Mouse (Mus musculus) adrenal gland (tissue): ENCODE measurements around the gene Nxnl1.
"Not testable (repeated sequence)": the region's sequence is repeated elsewhere in the genome, so short reads cannot be mapped to it uniquely, and the experiment has no call there.

Experiments used
- intact Hi-C: fragments of 180-260 bp; cut with DNase I; formaldehyde crosslinking; loops from one replicate; pipeline ENCODE4 v1.15.1; 2025

Gene Nxnl1

DNA sequence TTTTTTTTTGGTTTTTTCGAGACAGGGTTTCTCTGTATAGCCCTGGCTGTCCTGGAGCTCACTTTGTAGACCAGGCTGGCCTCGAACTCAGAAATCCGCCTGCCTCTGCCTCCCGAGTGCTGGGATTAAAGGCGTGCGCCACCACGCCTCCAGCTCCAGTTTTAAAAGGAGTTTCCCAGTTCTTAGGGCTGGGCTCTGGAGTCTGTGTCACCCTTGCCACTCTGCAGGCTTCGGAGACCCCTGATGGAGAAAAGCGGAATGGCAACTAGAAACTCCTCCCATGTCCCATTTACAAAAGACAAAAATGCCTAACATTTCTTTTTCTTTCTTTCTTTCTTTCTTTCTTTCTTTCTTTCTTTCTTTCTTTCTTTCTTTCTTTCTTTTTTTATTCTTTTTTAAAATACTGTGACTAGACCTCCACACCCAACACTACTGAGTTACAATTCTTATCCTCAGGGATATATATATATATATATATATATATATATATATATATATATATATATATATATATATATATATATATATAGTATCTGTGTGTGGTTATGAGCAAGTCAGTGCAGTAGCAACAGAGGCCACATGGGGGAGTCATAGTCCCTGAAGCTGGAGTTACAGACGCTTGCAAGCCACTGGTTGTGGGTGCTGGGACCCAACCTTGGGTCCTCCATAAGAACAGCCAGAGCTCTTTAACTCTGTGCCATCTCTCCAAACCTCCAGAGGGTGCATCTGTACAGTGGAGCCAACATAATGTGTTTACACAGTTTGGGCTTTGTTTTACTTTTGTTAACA lies 47.2 kb downstream of the Nxnl1 start:
- intact Hi-C loops = not testable (repeated sequence)

DNA sequence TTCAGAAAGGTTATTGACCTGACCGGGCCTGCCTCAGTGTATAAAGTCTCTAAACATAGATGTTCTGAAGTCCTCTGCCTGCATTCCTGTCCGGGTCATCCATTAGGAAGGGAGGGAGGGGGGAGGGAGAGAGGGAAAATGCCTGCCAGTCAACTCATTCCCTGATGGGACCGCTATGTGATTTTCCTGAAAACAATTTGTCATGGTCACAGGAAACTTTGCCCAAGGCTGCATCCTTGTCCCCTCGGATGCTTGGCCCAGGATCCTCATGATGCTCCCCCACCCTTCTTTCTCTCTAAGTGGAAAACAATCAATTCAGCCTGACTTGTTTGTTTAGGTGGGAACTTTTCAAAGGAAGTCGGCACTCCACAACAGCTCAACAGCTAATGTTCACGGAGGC lies 49.6 kb downstream of the Nxnl1 start:
- intact Hi-C loops = no loop called here

DNA sequence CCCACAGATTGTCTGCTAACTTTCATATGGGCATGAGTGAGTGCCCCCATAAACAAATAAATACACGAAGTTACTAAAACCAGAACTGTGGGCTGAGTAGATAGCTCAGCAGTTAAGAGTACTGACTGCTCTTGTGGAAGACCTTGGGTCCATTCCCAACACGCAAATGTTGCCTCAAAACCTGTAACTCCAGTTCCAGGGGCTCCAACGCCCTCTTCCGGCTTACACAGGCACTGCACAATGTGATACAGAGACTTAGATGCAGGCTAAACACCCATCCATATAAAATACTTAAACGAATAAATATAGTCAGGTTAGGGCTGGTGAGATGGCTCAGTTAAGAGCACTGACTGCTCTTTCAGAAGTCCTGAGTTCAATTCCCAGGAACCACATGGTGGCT lies 51.4 kb downstream of the Nxnl1 start:
- intact Hi-C loops = no loop called here

DNA sequence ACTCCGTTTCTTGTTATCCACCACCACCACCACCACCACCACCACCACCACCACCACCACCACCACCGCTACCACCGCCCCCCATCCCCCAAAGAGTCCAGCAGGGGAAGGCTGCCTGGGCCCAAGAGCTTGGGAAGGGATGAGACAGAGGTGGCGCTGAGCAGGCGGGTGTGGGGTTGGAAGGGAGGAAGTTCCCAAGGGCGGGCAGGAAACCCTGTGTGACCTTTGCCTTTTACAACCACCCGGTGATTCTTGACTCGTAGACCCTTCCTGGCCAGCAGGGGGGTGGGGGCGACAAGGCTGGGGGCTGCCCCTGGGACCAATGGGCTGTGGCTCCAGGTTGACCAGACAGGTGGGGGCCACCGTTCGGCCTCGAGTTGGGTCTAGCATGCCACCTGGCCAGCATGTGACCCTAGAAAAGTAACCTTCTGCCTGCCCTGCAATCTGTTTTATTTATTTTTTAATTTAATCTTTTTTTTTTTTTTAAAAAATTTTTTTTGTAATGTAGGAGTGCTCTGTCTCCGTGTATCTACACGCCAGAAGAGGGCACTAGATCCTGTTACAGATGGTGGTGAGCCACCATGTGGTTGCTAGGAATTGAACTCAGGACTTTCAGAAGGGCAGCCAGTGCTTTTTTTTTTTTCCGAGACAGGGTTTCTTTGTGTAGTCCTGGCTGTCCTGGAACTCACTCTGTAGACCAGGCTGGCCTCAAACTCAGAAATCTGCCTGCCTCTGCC lies 53.2 kb downstream of the Nxnl1 start:
- intact Hi-C loops = no loop called here

DNA sequence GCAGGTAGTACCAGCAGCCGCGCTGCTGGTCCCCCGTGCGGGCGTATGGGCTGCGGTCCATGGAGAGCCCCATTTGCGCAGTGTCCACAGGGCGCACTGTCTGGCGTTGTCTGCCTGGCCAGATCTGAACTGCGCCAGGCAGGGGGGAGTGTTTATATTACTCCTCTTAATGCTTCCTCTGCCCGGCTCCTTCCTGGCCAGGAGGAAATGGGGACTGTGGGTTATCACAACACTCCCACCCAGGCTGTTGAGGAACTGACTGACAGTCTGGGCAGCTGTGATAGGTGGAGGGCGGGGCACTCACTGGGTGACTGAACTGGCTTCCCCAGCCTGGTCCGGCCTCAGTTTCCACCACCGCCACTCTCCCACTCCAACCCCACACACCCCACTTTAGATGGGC lies 54.8 kb downstream of the Nxnl1 start, which contains the start of gene Plvap:
Plvap (minus strand) TSS at position 109 of the 400 bp plus-strand sequence.
- intact Hi-C loops = no loop called here
